Mouse (Mus musculus) ovary, adult 18-20 months (tissue): ENCODE data around the gene Selenom.

ENCODE experiments used
- DNase-seq: peaks from one replicate; pipeline ENCODE4 v3.0.0; 2022; ENCODE audit warnings: low spot score, mixed read lengths

The Selenom gene

DNA sequence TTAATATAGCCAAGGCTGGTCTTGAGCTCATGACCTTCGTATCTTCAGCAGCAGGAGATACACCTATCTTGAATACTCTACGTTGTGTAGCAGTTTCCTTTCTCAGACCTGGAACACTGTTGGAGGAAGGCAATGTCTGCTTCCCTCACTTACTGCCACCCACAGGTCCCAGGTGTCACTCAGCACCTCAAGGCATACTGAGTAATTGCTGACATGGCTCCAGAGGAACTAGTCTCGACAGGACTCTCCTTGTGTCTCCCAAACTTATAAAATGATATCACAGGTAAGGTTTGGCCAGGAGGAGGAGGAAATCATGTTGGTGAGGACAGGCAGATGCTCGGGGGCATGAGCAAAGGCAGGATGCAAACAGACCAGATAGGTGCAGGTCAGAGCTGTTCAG, 40.5 kb downstream of the Selenom start:
- DNase-seq: no peak

DNA sequence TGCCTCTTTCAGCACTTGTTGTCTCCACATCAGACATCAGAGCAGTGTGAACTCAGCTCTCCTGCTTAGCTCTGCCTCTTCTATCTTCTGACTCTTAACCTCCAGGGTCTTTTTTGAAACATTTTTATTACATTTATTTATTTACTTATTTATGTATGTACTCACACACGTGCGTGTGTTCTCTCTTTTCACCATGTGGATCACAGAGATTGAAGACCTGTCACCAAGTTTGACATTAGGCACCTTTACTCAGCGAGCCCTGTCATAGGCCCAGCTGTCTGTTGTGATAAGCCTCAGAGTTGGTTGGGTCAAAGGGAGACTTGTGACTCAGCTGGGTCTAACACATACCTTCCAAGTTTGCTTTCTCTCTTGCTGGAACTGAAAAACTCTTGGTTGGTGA, 43.4 kb downstream of the Selenom start:
- DNase-seq: no peak

DNA sequence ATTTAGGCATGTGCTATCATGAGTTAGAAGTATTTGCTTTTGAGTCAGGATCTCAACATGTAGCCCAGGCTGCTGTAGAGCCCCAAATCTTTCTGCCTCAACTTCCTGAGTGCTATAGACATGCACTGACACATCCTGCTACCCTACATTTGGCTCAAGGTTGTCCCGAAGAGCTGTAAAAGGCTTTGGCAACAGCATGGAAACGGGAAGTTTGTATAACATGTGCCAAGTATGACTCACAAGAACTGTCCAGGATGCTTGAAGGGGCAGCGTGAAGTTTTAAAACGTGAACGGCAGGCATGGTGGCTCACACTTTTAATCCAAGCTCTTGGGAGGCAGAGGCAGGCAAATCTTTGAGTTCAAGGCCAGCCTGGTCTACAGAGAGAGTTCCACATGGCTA, 45.7 kb downstream of the Selenom start:
- no peak for DNase-seq

DNA sequence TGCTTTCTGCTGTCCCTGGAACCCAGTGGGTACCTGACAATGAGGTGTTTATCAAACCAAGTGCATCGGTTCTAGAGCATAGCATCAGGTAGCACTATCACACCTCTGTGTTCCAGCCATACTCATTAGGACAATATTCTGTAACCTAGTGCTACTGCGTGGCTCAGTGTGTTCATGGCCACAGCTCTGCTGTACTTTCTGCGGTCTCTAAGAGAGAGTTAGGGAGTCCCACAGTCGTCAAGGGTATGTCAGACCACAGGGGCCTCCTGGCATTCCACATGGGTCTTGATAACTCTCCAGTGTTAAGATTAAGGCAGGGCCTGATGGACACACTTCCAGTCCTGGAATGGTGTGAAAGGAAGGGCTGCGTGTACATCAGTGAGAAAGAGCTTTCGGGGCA, 49.4 kb downstream of the Selenom start:
- DNase-seq: no peak

DNA sequence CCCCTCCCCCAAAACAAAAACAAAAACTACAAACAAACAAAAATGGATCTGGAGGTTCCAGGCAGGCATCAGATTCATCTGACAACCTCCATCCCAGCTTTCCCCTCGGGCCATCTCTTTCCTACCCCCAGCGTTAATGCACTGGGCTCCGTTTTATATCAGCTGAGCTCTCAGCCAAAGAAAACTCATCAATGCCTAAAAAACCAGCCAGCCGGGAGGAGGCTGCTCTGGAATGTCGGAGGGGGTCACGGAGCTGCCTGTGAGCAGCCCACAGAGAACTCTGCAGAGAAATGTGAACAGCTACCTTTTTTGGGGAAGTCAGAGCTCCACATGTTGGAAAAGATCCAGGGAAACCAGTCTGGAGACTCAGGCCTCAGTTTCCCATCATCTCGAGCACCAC, 50.0 kb downstream of the Selenom start:
- DNase-seq: no peak

DNA sequence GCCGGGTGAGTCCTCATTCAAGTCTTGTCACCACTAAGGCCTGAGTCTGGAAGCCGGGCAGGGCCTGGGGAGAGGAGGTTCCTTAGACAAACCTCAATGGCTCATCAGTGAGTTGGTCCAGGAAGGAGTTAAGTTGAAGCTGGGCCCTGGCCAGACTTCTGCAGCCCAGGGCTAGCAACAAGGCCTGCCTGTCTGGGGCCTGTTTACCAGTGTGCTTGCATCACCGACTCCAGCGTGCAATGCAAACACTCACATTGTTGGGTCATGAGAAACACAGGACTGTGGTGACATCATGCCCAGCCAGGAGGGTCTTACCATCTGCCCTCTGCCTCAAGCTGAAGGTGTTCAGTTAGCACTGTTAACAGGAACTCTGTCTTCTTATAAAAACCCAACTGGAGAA, 51.5 kb downstream of the Selenom start:
- DNase-seq: no peak
